Mouse (Mus musculus): ENCODE results near the gene Cys1.
"Not testable (repeated sequence)": the region's sequence is repeated elsewhere in the genome, so short reads cannot be mapped to it uniquely, and the experiment has no call there.

The Cys1 gene

GRCm38 (mm10) chr12:24681286-24682023 is at the start of gene Cys1:
Gene Cys1 (minus strand): TSS chr12:24681813.
- no peak for DNase-seq (ENCODE audit: low read depth)

DNA sequence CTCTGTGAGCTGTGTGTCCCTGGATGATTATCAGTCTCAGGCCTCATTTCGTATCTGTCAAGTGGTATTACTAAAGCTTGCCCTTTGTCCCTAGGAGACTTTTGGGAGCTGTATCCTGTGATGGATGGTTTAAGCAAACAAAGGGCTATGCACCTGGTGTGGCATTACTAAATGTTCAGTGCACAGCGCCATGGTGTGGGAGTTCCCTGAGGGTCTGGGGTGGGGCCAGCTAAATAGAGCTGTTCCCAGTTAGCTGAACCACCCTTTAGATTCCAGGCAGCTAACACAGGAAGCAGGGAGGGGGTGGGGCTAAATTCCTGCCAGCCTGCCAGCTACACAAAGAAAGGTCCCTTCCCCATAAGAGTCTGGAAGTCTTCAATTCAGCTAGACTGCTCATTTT is 42.8 kb upstream of the Cys1 start:
- DNase-seq (ENCODE audit: low read depth) = no peak

DNA sequence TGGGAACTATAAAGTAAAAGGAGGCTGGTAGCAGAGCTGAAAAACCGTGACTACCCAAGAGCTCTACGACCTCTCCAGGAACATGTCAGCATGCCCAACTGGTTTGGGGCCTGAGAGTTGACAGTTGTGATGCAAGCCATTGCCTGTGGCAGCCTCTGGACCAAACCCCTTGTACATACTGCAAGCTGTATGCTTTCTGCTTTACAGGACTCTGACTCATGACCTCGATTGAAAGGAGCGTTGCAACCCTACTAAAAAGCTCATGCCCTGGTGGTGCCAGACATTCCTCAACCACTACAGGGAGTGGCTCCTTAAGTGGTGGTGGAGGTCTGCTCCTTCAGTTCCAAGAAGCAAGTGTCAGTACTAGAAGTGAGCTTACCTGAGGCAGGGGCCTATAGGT is 42.2 kb upstream of the Cys1 start:
- no peak for DNase-seq (ENCODE audit: low read depth)

DNA sequence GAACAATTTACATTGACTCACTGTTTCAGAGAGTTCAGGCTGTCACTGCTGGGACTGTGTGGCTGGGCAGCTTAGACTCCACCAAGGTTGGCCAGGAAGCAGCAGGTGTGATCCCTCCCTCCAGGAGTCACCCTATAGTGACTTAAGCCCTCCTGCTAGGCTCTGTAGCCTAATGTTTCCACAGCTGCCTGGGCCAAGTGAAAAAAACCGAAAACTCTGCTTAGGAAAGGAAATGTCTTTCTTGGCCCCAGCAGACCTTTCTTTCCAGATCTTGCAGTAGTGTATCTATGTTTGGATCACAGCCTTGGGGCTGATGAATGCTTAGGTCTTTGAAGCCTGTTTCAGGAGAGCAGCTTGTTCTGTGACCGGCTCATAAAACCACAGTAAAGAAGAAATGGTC is 41.8 kb upstream of the Cys1 start:
- DNase-seq (ENCODE audit: low read depth) = no peak

GRCm38 (mm10) chr12:24716721-24717301 is 35.2 kb upstream of the Cys1 start:
- DNase-seq (ENCODE audit: low read depth) = no peak

- no peak for DNase-seq (ENCODE audit: low read depth)
These were observed 33.8 kb upstream of the Cys1 start for GRCm38 (mm10) chr12:24715268-24715896.

- DNase-seq (ENCODE audit: low read depth) = no peak
These were observed 33.1 kb upstream of the Cys1 start for GRCm38 (mm10) chr12:24714579-24715255.

DNA sequence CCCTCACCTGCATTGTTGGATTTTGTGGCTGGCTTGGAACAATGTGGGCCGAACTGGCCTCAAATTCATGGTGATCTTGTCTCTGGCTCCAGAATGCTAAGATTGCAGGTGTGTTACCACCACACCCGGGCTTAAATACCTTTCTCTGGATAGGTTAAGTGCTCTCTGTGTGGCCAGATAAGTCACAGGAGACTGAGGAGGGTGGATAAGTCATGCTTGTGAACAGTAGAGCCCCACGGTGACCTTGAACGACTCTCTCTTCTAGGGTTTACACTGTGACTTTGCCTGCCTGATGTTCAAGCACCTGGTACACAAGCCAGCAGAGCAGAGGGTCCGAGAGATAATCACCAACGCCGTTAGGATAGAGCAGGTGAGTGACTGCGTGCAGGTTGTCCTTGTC is 30.8 kb upstream of the Cys1 start:
- no peak for DNase-seq (ENCODE audit: low read depth)

GRCm38 (mm10) chr12:24710672-24711071 is 29.1 kb upstream of the Cys1 start:
- DNase-seq (ENCODE audit: low read depth) = no peak

- peak; percentile 70 for DNase-seq (ENCODE audit: low read depth)
These were observed 28.4 kb upstream of the Cys1 start for GRCm38 (mm10) chr12:24709831-24710508.

DNA sequence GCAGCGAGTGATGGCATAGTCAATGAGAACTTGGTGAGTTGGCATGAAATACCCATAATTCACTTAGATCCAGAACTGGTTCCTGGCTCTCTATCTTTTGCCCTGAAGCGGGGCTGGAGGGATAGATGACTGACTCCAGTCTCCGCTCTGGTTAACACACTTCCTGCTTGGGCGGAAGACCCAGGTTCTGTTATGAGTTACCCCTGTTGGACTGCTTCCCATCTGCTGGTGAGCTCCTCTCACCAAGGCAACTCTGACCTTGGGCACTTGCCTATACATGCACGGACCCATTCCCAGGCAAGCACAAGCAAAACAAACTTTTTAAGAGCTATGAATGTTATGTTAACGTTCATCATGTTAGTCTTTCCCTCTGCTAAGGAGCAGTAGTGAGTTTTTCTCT is 27.8 kb upstream of the Cys1 start:
- DNase-seq (ENCODE audit: low read depth) = no peak

- DNase-seq (ENCODE audit: low read depth) = no peak
These were observed 27.2 kb upstream of the Cys1 start for GRCm38 (mm10) chr12:24708824-24709218.

GRCm38 (mm10) chr12:24707954-24708823 is 26.6 kb upstream of the Cys1 start, which contains the start of gene Rrm2:
Gene Rrm2 (plus strand): TSS chr12:24708241.
- no peak for DNase-seq (ENCODE audit: low read depth)

DNA sequence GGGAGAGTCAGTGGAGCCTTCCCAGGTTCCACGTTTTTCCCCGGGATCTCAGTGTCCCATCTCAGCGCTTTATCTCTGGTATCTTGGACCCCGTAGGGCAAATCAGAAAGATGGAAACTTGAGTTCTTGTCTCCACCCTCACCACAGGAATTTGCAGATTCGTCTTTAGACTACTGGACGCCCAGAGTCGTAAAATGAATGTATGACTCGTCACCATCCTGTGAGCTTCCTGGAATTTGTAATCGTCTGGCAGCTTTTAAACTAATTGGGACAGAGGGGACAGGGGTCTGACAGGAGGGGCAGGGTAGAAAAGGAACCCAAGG is 25.8 kb upstream of the Cys1 start:
- DNase-seq (ENCODE audit: low read depth) = no peak

DNA sequence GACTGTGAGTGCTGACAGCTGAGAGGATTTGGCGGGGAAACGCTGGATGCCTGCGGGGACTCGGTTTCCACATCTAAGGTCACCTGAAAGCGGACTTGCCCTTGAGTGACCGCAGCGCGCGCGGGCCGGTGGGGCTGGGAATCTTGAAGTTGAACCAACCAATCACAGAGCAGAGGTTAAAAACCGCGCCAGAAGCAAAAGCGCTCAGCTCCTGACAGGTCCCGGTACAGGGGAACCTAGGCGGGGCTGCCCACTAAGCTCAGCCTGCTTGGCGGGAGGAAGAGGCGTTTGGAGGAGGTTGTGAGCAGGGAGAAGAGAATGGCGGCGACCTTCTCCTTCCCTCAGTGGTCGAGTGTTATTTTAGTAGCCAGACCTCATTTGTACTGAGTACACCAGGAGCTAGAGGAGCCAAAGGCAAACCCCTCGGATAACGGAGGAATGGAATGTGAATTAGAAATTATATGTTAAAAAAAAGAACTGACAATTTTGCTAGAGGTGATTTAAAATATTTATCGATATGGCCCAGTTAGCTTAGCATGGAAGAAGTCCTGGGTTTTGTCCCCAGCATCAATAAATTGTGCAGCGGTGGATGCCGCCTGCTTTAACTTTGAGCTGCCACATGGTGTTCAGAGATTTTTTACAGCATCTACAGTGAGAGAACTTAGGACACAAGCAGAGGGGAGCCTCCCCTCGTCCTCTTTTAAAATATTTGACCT is 25.3 kb upstream of the Cys1 start:
- no peak for DNase-seq (ENCODE audit: low read depth)

GRCm38 (mm10) chr12:24705502-24706263 is 24.1 kb upstream of the Cys1 start:
- no peak for DNase-seq (ENCODE audit: low read depth)

- no peak for DNase-seq (ENCODE audit: low read depth)
These were observed 21.4 kb upstream of the Cys1 start for GRCm38 (mm10) chr12:24703013-24703412.

DNA sequence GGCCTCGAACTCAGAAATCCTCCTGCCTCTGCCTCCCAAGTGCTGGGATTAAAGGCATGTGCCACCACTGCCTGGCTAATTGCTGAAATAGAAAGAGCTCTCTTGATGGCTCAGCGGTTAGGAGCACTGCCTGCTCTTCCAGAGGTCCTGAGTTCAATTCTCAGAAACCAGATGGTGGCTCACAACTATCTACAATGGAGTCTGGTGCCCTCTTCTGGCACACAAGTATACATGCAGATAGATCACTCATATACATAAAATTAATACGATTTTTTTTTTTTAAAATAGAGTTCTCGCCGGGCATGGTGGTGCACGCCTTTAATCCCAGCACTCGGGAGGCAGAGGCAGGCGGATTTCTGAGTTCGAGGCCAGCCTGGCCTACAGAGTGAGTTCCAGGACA is 20.0 kb upstream of the Cys1 start:
- DNase-seq (ENCODE audit: low read depth) = not testable (repeated sequence)

DNA sequence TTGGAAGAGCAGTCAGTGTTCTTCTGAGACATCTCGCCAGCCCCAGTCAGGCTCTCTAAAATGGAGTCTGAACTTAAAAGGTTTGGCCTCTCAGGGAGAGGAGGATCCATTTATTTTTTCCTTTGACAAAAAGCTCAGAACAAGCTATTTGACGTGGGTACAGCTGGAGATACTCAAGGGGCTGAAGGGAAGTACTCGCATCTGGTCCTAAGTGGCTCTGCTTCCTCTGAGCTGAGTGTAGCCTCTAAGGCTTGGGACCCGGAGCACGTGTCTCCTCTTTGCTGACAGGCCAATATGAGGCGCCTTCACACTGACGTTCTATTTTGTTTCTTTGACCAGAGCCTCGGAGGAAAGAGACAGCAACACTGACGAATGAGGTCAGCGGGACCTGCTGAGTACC is 18.0 kb upstream of the Cys1 start:
- no peak for DNase-seq (ENCODE audit: low read depth)

GRCm38 (mm10) chr12:24698514-24698913 is 16.9 kb upstream of the Cys1 start:
- DNase-seq (ENCODE audit: low read depth) = no peak
